Mouse (Mus musculus) kidney, adult 8-10 months (tissue): Measurements from ENCODE around the gene Pwwp2a.
A peak's percentile ranks its signal among the peaks of the same experiment; 100 is the strongest.

ENCODE experiments used
- DNase-seq, 2 experiments: peaks; one replicate each; pipeline ENCODE4 v3.0.0; 2022

The Pwwp2a gene

DNA sequence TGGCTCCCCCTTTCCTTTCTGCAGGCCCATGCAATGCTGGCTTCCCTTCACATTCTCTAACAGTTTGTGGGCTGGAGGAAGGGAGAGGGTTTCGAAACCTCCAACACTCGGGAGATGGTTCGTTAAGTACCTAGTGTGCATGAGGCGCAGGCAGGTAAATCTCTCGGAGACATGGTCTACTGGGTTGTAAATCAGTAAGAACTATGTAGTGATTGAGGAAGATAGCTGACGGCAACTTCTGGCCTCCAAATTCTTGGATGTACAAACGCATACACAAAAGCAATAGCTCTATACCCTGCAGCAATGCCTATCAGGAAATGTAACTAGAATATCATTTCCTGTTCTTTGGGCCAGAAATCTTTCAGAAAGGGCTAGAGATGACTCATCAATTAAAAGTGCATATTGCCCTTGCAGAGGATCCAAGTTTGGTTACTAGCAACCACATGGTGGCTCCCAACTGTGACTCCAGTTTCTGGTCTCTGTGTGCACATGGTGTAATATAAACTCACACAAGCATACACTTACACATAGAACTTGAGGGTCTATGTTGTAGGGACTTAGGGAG, 47.0 kb downstream of the Pwwp2a start:
- DNase-seq: no peak

DNA sequence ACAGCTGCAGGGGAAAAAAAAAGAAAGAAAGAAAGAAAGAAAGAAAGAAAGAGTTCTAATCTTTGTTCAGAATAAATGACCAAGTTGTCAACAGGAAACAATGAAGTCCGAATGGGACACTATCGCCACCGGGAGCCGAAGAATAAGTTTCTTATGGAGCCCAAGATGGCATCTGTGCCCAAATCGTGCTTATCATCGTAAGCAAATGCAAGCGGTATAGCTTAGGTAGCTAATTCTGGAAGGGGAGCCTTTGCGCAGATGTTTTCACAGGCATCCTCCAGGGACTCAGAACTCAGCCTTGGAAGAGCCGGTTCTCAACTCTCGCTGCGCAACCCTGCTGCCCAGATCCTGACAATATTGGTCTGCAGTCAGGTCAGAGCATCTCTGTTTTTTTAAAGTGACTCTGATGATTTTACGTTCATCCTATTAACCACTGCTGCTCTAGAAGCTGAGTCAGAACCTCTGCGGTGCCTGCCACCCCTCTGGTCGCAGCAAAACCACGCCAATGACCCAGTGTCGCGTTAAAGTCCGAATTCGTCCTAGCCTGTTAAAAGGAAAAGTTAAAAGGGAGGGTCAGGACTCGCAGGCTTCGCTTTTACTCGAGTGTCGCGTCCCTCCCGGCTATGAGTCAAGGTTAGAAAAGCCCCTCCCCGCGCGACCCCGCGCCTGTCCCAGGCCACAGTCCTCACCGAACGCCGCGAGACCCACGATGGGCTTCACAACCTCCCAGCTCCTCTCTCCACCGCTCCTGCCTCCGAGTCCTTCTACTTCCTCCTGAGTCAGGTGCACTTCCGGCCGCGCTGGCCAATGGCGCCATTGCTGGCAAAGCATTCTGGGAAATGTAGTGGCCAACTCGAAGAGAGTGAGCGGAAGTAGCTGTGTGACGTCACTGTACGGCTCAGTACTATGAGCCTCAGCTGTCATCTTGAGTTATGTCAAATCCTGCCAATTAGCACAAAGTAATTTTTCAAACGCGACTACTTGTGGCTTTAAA, 65.7 kb downstream of the Pwwp2a start, which contains the start of gene Ttc1:
TSS of gene Ttc1 (minus strand) at position 776 of the 994 bp plus-strand sequence.
- peak; percentile 98 for DNase-seq

DNA sequence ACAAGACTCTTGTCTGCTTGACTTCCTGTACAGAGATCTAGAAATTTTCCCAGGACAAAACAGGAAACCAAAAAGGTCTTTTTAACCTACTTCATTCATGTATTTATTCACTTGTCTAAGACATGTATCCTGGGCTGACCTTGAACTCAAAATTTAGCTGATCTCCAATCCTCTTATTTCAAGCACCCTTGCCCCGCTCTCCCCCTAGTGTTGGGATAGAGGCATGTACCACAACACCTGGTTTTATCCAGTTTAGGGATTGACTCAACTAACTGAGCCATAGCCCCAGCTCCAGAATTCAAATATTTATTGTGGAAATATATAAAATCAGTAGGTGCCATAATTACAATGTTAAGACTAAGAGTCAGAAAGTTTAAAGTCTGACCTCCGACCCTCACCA, 69.7 kb downstream of the Pwwp2a start:
- no peak for DNase-seq

DNA sequence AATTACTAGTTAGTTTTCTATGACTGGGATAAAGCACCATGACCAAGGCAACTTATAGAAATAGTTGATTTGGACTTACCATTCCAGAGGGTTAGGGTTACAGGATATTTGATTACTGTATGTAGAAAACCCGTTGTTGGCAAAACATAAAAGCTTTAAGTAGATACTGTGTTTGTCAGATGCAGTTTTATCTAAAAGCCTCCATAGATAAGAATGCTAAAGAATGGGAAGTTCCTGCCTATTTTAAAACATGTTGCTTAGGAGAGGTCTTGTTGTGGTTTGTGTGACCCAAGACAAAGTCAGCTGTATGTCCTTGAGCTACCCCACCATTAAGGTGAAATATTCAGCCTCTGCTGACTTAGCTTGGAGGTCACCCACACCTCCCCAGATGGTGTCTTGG, 72.8 kb downstream of the Pwwp2a start:
- no peak for DNase-seq

DNA sequence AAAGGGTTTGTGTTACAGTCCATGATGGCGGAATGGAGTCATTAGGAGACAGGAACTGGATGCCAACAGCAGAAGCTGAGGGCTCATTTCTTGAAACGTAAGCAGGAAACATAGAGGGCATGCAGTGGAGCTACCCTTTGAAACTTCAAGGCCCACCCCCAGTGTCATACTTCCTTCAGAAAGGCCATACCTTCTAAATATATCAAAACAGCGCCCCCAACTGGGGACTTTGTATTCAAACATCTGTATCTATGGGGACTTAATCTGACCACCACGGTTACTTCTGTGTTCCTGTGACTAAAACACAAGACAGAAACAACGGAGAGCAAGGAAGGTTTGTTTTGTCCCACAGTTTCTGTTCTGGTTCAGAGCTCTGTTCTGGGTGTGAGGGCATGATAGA, 73.6 kb downstream of the Pwwp2a start:
- DNase-seq: no peak

DNA sequence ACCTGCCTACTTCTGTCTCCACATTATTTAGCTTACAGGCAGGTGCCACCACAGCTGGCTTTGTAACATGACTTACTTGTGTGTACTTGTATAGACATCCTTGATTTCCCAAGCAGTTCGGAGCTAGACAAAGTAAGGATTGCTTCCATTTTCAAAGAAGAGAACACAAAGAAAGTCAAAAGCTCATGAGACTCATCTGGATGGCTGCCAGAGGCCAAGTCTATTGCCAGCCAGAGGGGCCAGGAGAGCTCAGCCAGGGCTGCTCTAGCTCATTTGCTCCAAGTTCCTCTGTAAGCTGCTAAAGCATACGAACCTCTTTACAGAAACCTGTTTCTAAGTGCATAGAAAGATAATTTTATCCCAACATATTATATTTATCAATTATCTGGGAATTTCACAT, 76.6 kb downstream of the Pwwp2a start:
- DNase-seq: no peak

DNA sequence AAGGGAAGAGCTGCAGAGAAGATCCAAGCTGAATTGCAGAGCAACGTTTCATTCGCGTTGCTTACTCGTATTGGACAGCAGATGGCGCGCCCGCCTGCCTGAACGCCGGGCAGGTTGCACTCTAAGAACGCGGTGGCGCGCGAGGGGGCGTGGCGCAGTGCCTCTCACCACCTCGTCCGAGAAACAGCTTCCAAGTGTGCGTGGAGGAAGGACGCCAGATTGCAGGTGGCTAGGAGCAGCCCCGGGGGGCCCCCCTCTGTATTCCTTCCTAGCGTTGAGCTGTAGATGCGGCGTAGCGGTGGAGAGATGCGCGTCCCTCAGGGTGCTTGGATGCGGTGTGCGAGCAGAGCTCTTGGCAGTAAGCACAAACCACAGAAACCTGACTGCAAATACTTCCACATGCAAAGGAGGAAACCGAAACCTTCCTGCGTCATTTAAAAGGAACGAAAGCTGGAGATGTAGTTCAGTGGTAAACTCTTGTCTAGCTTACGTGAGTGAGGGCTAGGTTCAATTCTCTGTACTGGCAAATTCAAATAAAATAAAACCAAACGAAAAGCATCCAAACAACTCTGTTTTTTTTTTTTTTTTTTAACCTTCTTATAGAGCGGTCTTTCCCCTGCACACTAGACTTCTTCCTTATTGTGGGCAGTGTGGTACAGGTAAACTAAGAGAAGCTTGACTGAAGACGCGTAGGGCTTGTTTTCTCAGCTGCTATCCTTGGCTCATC, 85.3 kb downstream of the Pwwp2a start:
- DNase-seq: peak; percentile 56 to 72

DNA sequence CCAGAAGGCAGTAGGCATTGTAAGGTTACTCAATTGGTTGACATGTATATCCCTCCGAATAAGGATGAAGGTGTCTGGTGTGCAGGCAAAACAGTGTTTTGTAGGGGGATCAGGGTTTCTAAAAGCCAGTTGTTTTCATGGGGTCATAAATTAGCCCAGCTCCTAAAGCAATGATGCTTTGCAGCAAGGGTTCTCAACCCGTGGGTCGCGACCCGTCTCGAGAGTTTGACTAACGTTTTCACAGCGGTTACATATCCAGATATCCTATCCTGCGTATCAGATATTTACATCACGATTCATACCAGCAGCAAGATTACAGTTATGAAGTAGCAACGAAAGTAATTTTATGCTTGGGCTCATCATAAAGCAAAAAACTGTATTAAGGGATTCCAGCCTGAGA, 86.0 kb downstream of the Pwwp2a start:
- no peak for DNase-seq

DNA sequence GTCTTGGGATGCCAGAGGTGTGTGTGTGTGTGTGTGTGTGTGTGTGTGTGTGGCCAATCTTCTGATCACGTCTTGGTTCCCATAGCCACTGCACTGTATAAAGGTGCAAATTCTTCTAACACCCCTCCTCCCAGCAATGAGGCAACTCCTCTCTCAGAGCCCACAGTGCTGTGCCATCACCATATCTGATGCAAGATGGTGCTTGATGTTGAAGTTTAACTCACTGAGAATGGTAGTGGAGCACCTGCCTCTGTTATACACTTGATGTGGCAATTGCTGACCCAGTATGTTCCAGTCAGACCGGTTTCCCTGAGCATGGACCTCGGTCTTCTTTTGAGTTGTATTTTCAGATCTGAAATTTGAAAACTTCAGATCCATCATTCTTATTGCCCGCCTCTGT, 88.3 kb downstream of the Pwwp2a start:
- no peak for DNase-seq
